In genomic region chr10:62099749-62100403, GRCm38 (mm10) we compare ENCODE assay signal across 15 mouse cellular contexts. TPM values are rescaled to one million over a fixed set of nuclear protein-coding genes. Genes with fewer than 3 reads are reported as not detected.
DNase-seq lines count a peak whose midpoint lies in the region; ATAC-seq and TF ChIP-seq lines count a peak whose summit lies in the region.
"Had no signal": no experiment of that assay in that cellular context is flagged by ENCODE, and none has a peak within 500 bp of the region (broad histone marks: within the 10 kb centered on the region; RNA-seq: fewer than 3 reads in every experiment).

No protein-coding gene starts in this region.

- H3K9me3 ChIP-seq in forebrain, embryonic 12.5 days, result no peaks in the 10 kb centered on the region
- H3K9me3 ChIP-seq in hindbrain, postnatal 0 days (ENCODE audit: low read length), result no peaks in the 10 kb centered on the region
- H3K9me3 ChIP-seq in midbrain, embryonic 16.5 days (replicated peaks; ENCODE audit: control insufficient read depth, low read length, poor library complexity, severe bottlenecking), result no peaks in the 10 kb centered on the region

- TF ChIP-seq CTCF in hindbrain, postnatal 0 days (IDR thresholded peaks at IDR 0.05; ENCODE audit: low read depth), result no peak
- no peak for TF ChIP-seq CTCF in lung, adult 2 months (IDR thresholded peaks at IDR 0.05; ENCODE audit: insufficient read depth, low read length)

- WGBS in forebrain, embryonic 12.5 days, result 59% methylated on average over 10 of the region's 10 CpGs
- WGBS in hindbrain, postnatal 0 days, result 34% methylated on average over 10 of the region's 10 CpGs
- WGBS in midbrain, embryonic 16.5 days, result 32% methylated on average over 10 of the region's 10 CpGs
- whole genome bisulfite sequencing in lung, adult 2 months, result 70% methylated on average over 10 of the region's 10 CpGs

- no peak overlapping the region; the same call in 1 of the 2 replicates for H3K4me2 ChIP-seq in forebrain, embryonic 12.5 days
- no peak overlapping the region for H3K4me2 ChIP-seq in hindbrain, postnatal 0 days (ENCODE audit: low read depth, low read length)
- H3K4me2 ChIP-seq in midbrain, embryonic 16.5 days (ENCODE audit: low read length), result no peak overlapping the region
- H3K4me2 ChIP-seq: heart, embryonic 11.5 days had no signal

- peak; percentile 78 for ATAC-seq in forebrain, embryonic 12.5 days (ENCODE audit: low FRiP score)
- ATAC-seq in hindbrain, postnatal 0 days, result peak; percentile 66
- peak; percentile 76 for ATAC-seq in midbrain, embryonic 16.5 days
- no peak for ATAC-seq in erythroid progenitor cell, adult 5-6 weeks (replicated peaks; ENCODE audit: low FRiP score, poor library complexity, severe bottlenecking)
- ATAC-seq: activated CD4-positive, CD25-positive, alpha-beta regulatory T cell, adult 4 months; intestine, embryonic 16.5 days had no signal

- peaks cover 14% of the 10 kb centered on the region for H3K27me3 ChIP-seq in forebrain, embryonic 12.5 days
- no peaks in the 10 kb centered on the region for H3K27me3 ChIP-seq in hindbrain, postnatal 0 days (ENCODE audit: insufficient read depth, low read length)
- H3K27me3 ChIP-seq in midbrain, embryonic 16.5 days (ENCODE audit: control insufficient read depth, insufficient read depth, low read depth, low read length), result no peaks in the 10 kb centered on the region

- peak; percentile 61 to 62 for DNase-seq in cerebellum, postnatal 10 days
- no peak for DNase-seq in cerebellum, postnatal 25 days
- DNase-seq in hindbrain, postnatal 0 days (ENCODE audit: low spot score), result peak; percentile 74
- DNase-seq in lung, adult 2 months, result no peak
- DNase-seq in gastrocnemius, postnatal 10 days, result no peak
- DNase-seq: lung, postnatal 4 days had no signal

- H3K27ac ChIP-seq in forebrain, embryonic 12.5 days, result peak overlapping the region; percentile 92
- peak overlapping the region; percentile 84 for H3K27ac ChIP-seq in hindbrain, postnatal 0 days
- peak overlapping the region; percentile 97 for H3K27ac ChIP-seq in midbrain, embryonic 16.5 days (ENCODE audit: low read length)

- peaks cover 24% of the 10 kb centered on the region for H3K4me1 ChIP-seq in forebrain, embryonic 12.5 days
- H3K4me1 ChIP-seq in hindbrain, postnatal 0 days (ENCODE audit: insufficient read depth, low read length), result peaks cover 10% of the 10 kb centered on the region; the same call in 1 of the 2 replicates
- H3K4me1 ChIP-seq in midbrain, embryonic 16.5 days (ENCODE audit: control insufficient read depth, insufficient read depth, low read length), result peaks cover 24% of the 10 kb centered on the region
- no peaks in the 10 kb centered on the region for H3K4me1 ChIP-seq in lung, adult 2 months (ENCODE audit: control insufficient read depth, insufficient read depth, low read length)

- no peak overlapping the region for H3K9ac ChIP-seq in forebrain, embryonic 12.5 days
- no peak overlapping the region for H3K9ac ChIP-seq in hindbrain, postnatal 0 days (replicated peaks; ENCODE audit: low read length)
- H3K9ac ChIP-seq in midbrain, embryonic 16.5 days (ENCODE audit: low read depth, low read length), result no peak overlapping the region

- no peak for TF ChIP-seq POLR2A in lung, adult 2 months (IDR thresholded peaks at IDR 0.05; ENCODE audit: borderline replicate concordance, extremely low read depth, low read depth, low read length)

- H3K4me3 ChIP-seq in forebrain, embryonic 12.5 days (replicated peaks), result no peak overlapping the region
- H3K4me3 ChIP-seq in hindbrain, postnatal 0 days (ENCODE audit: low read length), result no peak overlapping the region
- no peak overlapping the region for H3K4me3 ChIP-seq in midbrain, embryonic 16.5 days (ENCODE audit: low read depth, low read length)
- H3K4me3 ChIP-seq in lung, adult 2 months (replicated peaks; ENCODE audit: extremely low read depth, low read depth, low read length), result no peak overlapping the region

- no peaks in the 10 kb centered on the region for H3K36me3 ChIP-seq in forebrain, embryonic 12.5 days (replicated peaks)
- no peaks in the 10 kb centered on the region for H3K36me3 ChIP-seq in hindbrain, postnatal 0 days (ENCODE audit: insufficient read depth, low read length)
- no peaks in the 10 kb centered on the region for H3K36me3 ChIP-seq in midbrain, embryonic 16.5 days (ENCODE audit: control insufficient read depth, insufficient read depth, low read length)

RNA-seq across cellular contexts. Expression of gene Neurog3, which starts 33.0 kb away (rescaled TPM):
- polyA plus RNA-seq in forebrain, embryonic 12.5 days (2016; fragmentation: Nextera tagmentation; extraction: Ambion mirVana), result 0.65 and 0.67 TPM in 2 replicates
- total RNA-seq in hindbrain, postnatal 0 days (2014; rRNA removed), result not detected in 2 replicates
- not detected in 2 replicates for polyA plus RNA-seq in hindbrain, postnatal 0 days (2015; fragmentation: Nextera tagmentation; extraction: Ambion mirVana)
- not detected in 2 replicates for polyA plus RNA-seq in midbrain, embryonic 16.5 days (2015; fragmentation: Nextera tagmentation; extraction: Ambion mirVana)
- not detected in 2 replicates for total RNA-seq in erythroid progenitor cell, adult 5-6 weeks (2015; ENCODE audit: low replicate concordance)
- not detected in 2 replicates for total RNA-seq in erythroid progenitor cell, adult 5-6 weeks (2017; ENCODE audit: low replicate concordance)
- polyA plus RNA-seq in lung, adult 2 months (2012; rRNA removed), result not detected in 2 replicates
- total RNA-seq in gastrocnemius, postnatal 10 days (2021), result not detected
- total RNA-seq: layer of hippocampus, adult 8-10 months; liver, adult 2 months had no signal
- polyA plus RNA-seq: activated CD4-positive, CD25-positive, alpha-beta regulatory T cell, adult 4 months; liver, adult 2 months; spleen, adult 2 months had no signal

RNA-seq across cellular contexts. Expression of gene Fam241b, which starts 43.8 kb away (rescaled TPM):
- polyA plus RNA-seq in forebrain, embryonic 12.5 days (2016; fragmentation: Nextera tagmentation; extraction: Ambion mirVana), result 58.2 and 60.1 TPM in 2 replicates
- total RNA-seq in hindbrain, postnatal 0 days (2014; rRNA removed), result 92.9 and 97.9 TPM in 2 replicates
- 143 and 152 TPM in 2 replicates for polyA plus RNA-seq in hindbrain, postnatal 0 days (2015; fragmentation: Nextera tagmentation; extraction: Ambion mirVana)
- 224 and 236 TPM in 2 replicates for polyA plus RNA-seq in midbrain, embryonic 16.5 days (2015; fragmentation: Nextera tagmentation; extraction: Ambion mirVana)
- not detected in 2 replicates for total RNA-seq in erythroid progenitor cell, adult 5-6 weeks (2015; ENCODE audit: low replicate concordance)
- total RNA-seq in erythroid progenitor cell, adult 5-6 weeks (2017; ENCODE audit: low replicate concordance), result not detected in 2 replicates
- 10.0 and 11.1 TPM in 2 replicates for polyA plus RNA-seq in lung, adult 2 months (2012; rRNA removed)
- under 1 TPM; 0.52 to 0.70 TPM for total RNA-seq in gastrocnemius, postnatal 10 days (2021)

Comparison
In these comparisons a context has a peak if more than half of its experiments do, and no peak if none do; other contexts are left out.
1. DNase-seq: peak in cerebellum, postnatal 10 days (2 of 2) and hindbrain, postnatal 0 days (single experiment); none in cerebellum, postnatal 25 days (0 of 2), lung, adult 2 months (single experiment) and gastrocnemius, postnatal 10 days (single experiment).
2. Peak in every context shown above with its lines, with median percentiles within 50 percentile points of each other: H3K27ac ChIP-seq.